Mouse (Mus musculus) heart, embryonic 13.5 days (tissue): ENCODE measurements around the gene Slamf9. TPM values are rescaled to one million over a fixed set of nuclear protein-coding genes. Genes with fewer than 3 reads are reported as not detected.

ENCODE experiments used
- ATAC-seq: fragments of 200-750 bp; cut with Nextera tagmentation; 2 replicates; pipeline ENCODE4 v1.8.0; 2017; ENCODE audit warnings: moderate TSS enrichment; ENCODE audit not compliant: insufficient number of reproducible peaks, low FRiP score, low TSS enrichment; ENCODE audit errors: extremely low read depth
- H3K27ac ChIP-seq: fragments of 300-500 bp; sonication (generic); replicated peaks from 2 replicates; pipeline ENCODE4 v1.5.1; 2015; ENCODE audit warnings: moderate library complexity, mild to moderate bottlenecking, inconsistent platforms
- H3K27me3 ChIP-seq: fragments of 300-500 bp; sonication (generic); replicated peaks from 2 replicates; pipeline ENCODE4 v1.6.1; 2015; ENCODE audit warnings: mild to moderate bottlenecking, inconsistent platforms
- H3K36me3 ChIP-seq: fragments of 300-500 bp; sonication (generic); 2 replicates; pipeline ENCODE4 v1.6.1; 2015; ENCODE audit warnings: mild to moderate bottlenecking, inconsistent platforms
- H3K4me1 ChIP-seq: fragments of 300-500 bp; sonication (generic); 2 replicates; pipeline ENCODE4 v1.6.1; 2015; ENCODE audit warnings: inconsistent platforms
- H3K4me2 ChIP-seq: fragments of 300-500 bp; sonication (generic); 2 replicates; pipeline ENCODE4 v1.6.1; 2015; ENCODE audit warnings: inconsistent platforms, mild to moderate bottlenecking, moderate library complexity
- H3K4me3 ChIP-seq: fragments of 300-500 bp; sonication (generic); 2 replicates; pipeline ENCODE4 v1.5.1; 2015; ENCODE audit warnings: moderate library complexity, mild to moderate bottlenecking, inconsistent platforms
- H3K9ac ChIP-seq: fragments of 300-500 bp; sonication (generic); 2 replicates; pipeline ENCODE4 v1.6.1; 2015; ENCODE audit warnings: inconsistent platforms, mild to moderate bottlenecking, moderate library complexity
- H3K9me3 ChIP-seq: fragments of 300-500 bp; sonication (generic); 2 replicates; pipeline ENCODE4 v1.6.1; 2016; ENCODE audit warnings: inconsistent platforms
- WGBS: fragments of 180-500 bp; shearing (Covaris S2); methylation state at CpG from one replicate; pipeline ENCODE4 v1.1.7; 2015; ENCODE audit warnings: mixed read lengths; 5-methylcytosine and 5-hydroxymethylcytosine counted together
- polyA plus RNA-seq: library from polyadenylated mRNA; unstranded; fragments of >200 nt; fragmentation: Nextera tagmentation; extraction: Ambion mirVana; gene quantifications from 2 replicates; pipeline ENCODE4 v1.2.1, GENCODE M21; 2015

Slamf9 gene
- polyA plus RNA-seq, 1 experiment from 2014 or later, result 1.3 TPM

DNA sequence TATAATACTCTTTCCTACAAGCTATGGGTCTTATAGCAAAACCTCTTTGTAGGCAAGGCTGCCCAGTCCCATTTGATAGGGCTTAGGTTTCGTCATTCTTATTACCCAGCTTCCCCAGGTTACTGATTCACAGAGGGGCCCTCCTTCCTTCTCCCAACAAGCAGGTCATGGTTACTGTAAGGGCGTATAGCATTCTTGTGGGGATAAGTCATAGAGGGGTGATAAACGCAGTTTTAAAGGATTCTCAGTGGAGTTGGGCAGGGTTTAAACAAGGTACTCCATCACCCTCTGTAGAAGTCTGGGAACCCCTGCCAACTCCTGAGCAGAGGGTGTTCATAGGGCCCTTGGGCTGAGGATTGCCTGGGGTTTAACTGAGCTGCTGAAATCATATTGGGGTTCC, 12.6 kb upstream of the Slamf9 start:
- H3K9me3 ChIP-seq, result no peaks in the 10 kb centered on the region
- H3K9ac ChIP-seq, result no peak overlapping the region
- 66% methylated on average over 3 of the region's 3 CpGs for WGBS
- no peaks in the 10 kb centered on the region for H3K36me3 ChIP-seq
- H3K27ac ChIP-seq, result no peak overlapping the region
- ATAC-seq, result no peak
- H3K4me3 ChIP-seq, result no peak overlapping the region
- H3K4me2 ChIP-seq, result no peak overlapping the region
- H3K4me1 ChIP-seq, result peaks cover 22% of the 10 kb centered on the region
- no peaks in the 10 kb centered on the region for H3K27me3 ChIP-seq

DNA sequence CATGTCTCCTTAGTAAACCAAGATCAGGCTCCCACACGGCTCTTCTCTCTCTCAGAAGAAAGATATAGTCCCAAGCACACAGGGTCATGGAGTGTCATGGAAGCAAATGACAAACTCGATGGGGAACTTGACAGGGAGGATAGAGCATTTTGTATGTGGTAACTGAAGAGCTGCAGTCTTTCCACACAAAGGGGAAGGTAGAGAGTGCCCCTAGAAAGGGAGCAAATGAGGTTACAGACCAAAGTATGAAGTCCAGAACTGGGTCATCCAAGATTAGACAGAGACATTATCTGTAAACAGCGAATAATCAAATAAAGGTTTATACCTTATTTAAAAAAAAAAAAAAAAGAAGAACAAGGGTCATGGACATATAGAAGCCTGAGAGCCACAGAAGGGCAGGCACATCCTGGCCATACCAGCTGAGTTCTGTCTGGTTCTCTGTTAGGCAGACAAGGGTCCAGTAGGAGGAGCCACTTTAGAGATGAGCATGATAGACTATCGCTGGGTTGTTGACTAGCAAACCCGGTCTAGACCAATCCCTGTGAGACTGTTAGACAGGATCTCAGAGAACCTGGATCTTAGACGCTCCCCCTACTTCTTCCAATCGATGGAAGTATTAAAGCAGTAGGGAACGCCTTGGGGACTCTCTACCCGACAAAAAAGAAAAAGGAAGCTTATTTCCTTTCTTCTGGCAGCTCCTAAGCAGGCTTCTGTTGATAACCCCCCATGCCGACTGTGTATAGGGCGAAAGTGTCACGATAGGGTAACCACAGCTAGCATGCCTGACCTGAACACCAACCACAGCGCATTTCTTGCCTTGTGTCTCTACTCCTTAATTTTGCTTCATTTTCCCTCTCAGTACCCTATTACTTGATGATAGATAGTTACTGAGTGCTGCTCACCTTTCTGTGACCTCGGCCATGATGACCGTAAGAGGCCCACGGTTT, 11.5 kb upstream of the Slamf9 start:
- WGBS, result 67% methylated on average over 16 of the region's 16 CpGs
- Histone ChIP-seq H3K9me3 (no peaks in the 10 kb centered on the region), H3K27me3 (no peaks in the 10 kb centered on the region), H3K36me3 (no peaks in the 10 kb centered on the region), H3K4me1 (peaks cover 22% of the 10 kb centered on the region), H3K4me2 (no peak overlapping the region), H3K4me3 (no peak overlapping the region), H3K9ac (no peak overlapping the region), H3K27ac (no peak overlapping the region)
- no peak for ATAC-seq

DNA sequence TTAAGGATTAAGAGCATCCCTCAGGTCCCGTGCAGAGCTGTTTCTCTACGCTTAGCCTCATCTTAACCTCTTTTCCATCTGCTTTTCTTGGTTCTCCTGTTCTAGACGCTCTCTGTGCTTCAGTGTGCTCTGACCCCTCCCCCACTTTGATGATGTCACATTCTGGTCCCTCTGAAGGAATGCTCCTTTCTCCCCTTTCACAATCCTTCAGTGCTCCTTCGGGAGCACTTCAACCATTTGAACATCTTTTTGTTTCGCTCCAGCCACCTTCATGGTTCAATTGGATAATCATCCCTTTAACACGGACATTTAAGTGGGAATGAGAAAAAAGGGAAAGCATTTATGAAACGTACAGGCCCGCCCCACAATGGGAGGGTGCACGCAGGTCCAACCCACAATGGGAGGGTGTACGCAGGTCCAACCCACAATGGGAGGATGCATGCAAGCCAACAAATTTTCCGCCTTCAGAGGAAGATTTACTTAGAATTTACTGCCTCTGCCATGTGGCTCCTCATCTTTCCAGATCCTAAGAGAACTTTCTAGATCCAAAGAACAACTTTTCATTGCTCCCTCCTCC, 6.8 kb upstream of the Slamf9 start:
- Histone ChIP-seq H3K4me1 (peaks cover 16% of the 10 kb centered on the region), H3K9ac (no peak overlapping the region), H3K27me3 (no peaks in the 10 kb centered on the region), H3K27ac (no peak overlapping the region), H3K36me3 (no peaks in the 10 kb centered on the region), H3K4me3 (no peak overlapping the region), H3K9me3 (no peaks in the 10 kb centered on the region), H3K4me2 (no peak overlapping the region)
- no peak for ATAC-seq
- WGBS, result 80% methylated on average over 11 of the region's 11 CpGs

DNA sequence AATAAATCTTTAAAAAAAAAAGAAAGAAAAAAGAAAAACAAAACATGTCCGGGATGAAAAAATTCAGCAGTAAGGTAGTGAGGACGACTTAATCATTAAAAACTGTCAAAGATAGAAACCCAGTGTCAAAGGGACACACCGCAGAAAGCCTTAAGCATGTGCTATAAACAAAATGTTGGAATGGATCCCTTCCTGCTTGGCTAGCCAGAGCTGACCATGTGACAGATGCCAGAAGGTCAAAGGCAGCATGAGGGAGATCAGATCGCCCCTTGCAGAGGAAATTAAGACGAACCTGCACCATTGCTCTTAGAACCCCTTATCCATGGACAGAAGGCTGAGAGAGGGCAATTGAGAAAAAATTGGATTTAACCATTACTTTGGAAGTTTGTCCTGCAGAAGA, 5.8 kb upstream of the Slamf9 start:
- no peak overlapping the region for H3K9ac ChIP-seq
- 54% methylated on average over 5 of the region's 5 CpGs for WGBS
- no peak overlapping the region for H3K27ac ChIP-seq
- H3K4me2 ChIP-seq, result no peak overlapping the region
- H3K4me1 ChIP-seq, result peaks cover 8% of the 10 kb centered on the region
- no peaks in the 10 kb centered on the region for H3K36me3 ChIP-seq
- no peaks in the 10 kb centered on the region for H3K27me3 ChIP-seq
- H3K9me3 ChIP-seq, result no peaks in the 10 kb centered on the region
- ATAC-seq, result no peak
- no peak overlapping the region for H3K4me3 ChIP-seq

DNA sequence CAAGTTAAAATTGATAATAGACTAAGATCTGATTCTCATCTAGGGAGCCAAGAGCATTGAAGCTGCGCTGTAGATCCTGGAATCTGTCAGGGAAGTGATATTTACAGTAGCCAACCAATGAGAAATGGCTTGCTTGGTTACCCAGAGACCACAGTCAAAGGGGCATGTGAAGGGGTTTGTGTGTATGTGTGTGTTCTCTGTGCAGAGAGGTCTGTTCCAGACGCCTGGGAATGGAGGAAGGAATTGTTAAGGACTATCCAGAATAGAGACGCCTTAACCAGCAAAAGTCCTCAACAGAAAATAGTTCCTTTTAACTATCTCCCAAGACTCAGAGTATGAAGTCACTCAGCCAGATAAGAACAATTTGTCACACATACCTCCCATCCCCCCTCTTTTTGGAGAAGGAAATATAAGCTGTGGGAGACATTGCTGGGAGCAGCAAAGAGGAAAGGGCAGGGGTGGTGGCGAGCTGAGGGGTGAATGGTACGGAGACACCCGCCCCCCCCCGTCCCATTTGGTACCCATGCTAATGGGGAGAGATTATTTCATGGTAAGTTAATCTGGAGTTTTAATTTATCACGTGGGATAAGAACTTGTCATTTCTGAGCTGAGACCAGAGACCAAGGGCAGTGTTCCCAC, 5.2 kb upstream of the Slamf9 start:
- H3K4me3 ChIP-seq, result no peak overlapping the region
- no peak for ATAC-seq
- H3K9me3 ChIP-seq, result no peaks in the 10 kb centered on the region
- no peak overlapping the region for H3K9ac ChIP-seq
- H3K27ac ChIP-seq, result no peak overlapping the region
- H3K4me2 ChIP-seq, result no peak overlapping the region
- H3K36me3 ChIP-seq, result no peaks in the 10 kb centered on the region
- no peaks in the 10 kb centered on the region for H3K27me3 ChIP-seq
- WGBS, result 38% methylated on average over 8 of the region's 8 CpGs
- H3K4me1 ChIP-seq, result peaks cover 11% of the 10 kb centered on the region

DNA sequence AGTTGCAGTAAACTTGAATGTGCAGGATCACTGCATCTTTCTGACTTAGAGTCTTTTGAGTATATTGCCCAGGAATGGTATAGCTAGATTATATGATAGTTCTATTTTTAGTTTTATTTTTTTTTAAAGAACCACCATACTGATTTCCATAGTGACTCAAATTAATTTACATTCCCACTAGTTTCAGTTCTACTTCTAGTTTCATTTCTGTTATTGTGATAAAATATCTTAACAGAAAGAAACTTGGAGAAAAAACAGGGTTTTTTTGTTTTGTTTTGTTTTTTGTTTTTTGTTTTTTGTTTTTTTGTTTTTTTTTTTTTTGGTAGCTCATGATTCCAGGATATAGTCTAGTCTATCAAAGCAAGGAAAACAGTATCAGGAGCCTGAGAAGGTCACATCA, 2.2 kb upstream of the Slamf9 start:
- H3K27ac ChIP-seq, result no peak overlapping the region
- peaks cover 18% of the 10 kb centered on the region for H3K4me1 ChIP-seq
- no peak for ATAC-seq
- H3K9me3 ChIP-seq, result no peaks in the 10 kb centered on the region
- no peaks in the 10 kb centered on the region for H3K36me3 ChIP-seq
- H3K4me3 ChIP-seq, result no peak overlapping the region
- no peaks in the 10 kb centered on the region for H3K27me3 ChIP-seq
- no peak overlapping the region for H3K9ac ChIP-seq
- H3K4me2 ChIP-seq, result no peak overlapping the region

DNA sequence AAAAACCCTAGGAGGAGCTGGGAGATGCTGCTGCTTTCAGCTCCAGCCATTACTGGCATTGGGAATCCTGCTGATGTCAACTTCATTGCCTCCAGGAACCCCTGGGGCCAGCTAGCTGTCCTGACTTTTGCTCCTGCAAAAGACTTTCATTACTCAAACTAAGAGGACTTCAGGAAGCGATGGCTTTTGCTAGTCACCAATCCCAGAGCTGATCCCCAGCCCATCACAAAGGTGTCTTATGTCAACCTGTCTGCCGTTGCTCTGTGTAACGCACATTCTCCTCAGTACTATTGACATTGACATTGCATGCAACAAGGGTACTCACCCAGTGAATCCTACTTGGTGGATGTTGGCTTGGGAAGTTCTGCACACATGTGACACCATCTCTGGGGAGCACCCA, 962 bp upstream of the Slamf9 start:
- no peak overlapping the region for H3K27ac ChIP-seq
- H3K4me1 ChIP-seq, result peaks cover 18% of the 10 kb centered on the region
- no peak overlapping the region for H3K9ac ChIP-seq
- ATAC-seq, result no peak
- peaks cover 3% of the 10 kb centered on the region; the same call in 1 of the 2 replicates for H3K27me3 ChIP-seq
- no peaks in the 10 kb centered on the region for H3K36me3 ChIP-seq
- WGBS, result 82% methylated on average over 3 of the region's 3 CpGs
- H3K9me3 ChIP-seq, result no peaks in the 10 kb centered on the region
- H3K4me2 ChIP-seq, result no peak overlapping the region
- no peak overlapping the region for H3K4me3 ChIP-seq

DNA sequence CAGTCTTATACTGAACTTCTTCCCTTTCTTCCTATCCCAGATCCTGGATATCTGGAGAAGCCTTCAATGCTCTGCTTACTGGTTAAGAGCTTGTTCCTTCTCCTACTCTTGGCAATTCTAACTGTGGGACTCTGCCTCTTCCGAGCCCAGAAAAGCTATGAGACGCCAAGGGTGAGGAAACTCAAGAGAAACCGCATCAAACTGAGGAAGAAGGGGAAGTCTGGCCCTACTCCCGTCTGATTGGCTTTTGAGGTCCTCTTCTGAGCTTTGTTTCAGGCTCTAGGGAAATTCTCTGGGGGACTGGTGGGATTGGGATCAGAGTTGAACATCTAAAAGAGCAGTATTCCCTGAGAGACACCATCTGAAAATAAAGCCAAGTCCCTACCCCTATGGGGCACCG, 2.9 kb downstream of the Slamf9 start:
- Histone ChIP-seq H3K9me3 (no peaks in the 10 kb centered on the region), H3K36me3 (no peaks in the 10 kb centered on the region), H3K9ac (no peak overlapping the region), H3K4me3 (no peak overlapping the region), H3K27ac (no peak overlapping the region), H3K4me1 (peaks cover 26% of the 10 kb centered on the region), H3K27me3 (peaks cover 20% of the 10 kb centered on the region), H3K4me2 (no peak overlapping the region)
- no peak for ATAC-seq
- 76% methylated on average over 5 of the region's 5 CpGs for WGBS

DNA sequence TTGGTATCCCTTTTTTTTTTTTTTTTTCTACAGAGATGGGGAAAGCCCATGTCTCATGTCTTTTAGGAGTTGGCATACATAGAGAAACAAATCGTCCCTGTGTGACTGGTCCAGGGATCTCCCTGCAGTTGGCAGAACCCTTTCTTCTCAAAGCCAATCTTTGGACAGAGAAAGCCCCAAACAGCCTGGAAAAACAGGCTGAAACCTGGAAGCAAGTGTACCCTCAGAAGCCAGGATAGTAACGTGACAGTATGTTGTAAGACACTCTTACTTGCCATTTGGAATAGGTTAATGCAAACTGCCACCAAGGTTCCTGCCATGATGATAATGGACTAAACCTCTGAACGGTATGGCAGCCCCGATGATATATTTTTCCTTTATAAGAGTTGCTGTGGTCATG, 5.2 kb downstream of the Slamf9 start:
- Histone ChIP-seq H3K4me1 (peaks cover 24% of the 10 kb centered on the region), H3K9me3 (no peaks in the 10 kb centered on the region), H3K4me3 (no peak overlapping the region), H3K27ac (no peak overlapping the region), H3K36me3 (no peaks in the 10 kb centered on the region), H3K27me3 (peaks cover 27% of the 10 kb centered on the region), H3K9ac (no peak overlapping the region), H3K4me2 (no peak overlapping the region)
- no peak for ATAC-seq
- 87% methylated on average over 4 of the region's 4 CpGs for WGBS

DNA sequence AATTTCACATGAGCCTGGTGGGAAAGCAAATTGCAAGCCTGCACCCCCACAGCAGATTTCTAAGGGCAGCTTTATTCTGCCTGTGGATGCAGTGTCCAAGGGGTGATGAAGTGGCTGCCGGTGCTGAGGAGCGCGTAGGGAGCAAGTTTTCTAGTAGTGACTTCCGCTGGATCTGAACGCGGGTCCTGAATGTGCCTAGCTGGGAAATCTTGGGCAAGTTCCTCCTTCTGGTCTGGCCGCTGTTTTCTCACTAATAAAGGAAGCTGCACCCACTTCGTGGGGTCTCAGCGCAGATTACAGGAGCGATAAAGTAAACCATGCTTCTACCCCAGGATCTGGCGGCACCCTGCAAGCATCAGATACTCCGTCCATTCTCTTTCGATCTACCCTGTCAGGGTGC, 6.0 kb downstream of the Slamf9 start:
- no peak for ATAC-seq
- H3K9me3 ChIP-seq, result no peaks in the 10 kb centered on the region
- peaks cover 23% of the 10 kb centered on the region for H3K4me1 ChIP-seq
- peak overlapping the region; percentile 64 for H3K4me3 ChIP-seq
- H3K27ac ChIP-seq, result no peak overlapping the region
- peaks cover 27% of the 10 kb centered on the region for H3K27me3 ChIP-seq
- H3K4me2 ChIP-seq, result peak overlapping the region; percentile 92
- H3K9ac ChIP-seq, result peak overlapping the region; percentile 78
- 16% methylated on average over 13 of the region's 13 CpGs for WGBS
- H3K36me3 ChIP-seq, result no peaks in the 10 kb centered on the region

DNA sequence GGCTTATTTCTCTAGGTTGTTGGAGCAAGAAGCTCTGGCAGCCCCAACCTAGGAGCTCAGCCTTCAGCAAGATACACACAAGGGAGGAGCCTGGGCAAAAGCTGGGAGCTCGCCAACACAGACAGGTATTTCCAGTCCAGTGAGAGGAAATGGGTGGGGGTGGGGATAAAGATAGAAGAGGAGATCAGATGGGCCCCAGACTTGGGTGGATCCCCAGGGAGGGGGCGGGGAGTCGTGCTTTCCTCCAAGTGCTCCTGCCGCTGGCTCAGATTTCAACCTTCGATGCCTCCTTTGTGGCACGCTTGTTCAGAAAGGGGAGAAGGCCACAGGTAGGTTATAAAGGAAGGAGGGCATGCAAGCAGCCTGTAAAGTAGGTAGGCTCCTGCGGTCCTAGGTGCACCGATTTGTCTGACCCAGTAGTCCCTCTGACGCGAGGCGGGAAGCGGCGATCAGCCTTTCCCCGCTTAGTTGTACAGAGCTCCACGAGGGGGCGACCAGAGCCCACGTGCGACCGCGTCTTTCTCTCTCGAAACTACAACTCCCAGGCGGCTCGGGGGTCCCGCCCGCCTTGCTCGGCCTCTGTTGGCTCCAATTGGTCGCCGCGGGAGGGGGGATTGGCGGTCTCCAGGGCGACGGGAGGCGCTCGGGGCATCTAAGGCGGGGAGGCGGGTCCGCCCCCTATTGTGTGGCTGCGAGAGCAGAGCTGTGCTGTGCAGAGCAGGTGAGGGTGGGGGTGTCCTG, 6.6 kb downstream of the Slamf9 start, which contains the start of gene Igsf9:
Igsf9 (plus strand) TSS at position 249 of the 741 bp plus-strand sequence.
- peak; percentile 88 for ATAC-seq
- no peak within 1 kb of the TSS for H3K27ac ChIP-seq

More for the DNA sequence above, 6.6 kb downstream of the Slamf9 start, which contains the start of gene Igsf9:
- 2% methylated on average over 37 of the region's 38 CpGs for WGBS
- H3K4me3 ChIP-seq, result peak within 1 kb of the TSS; percentile 64
- no peaks in the 10 kb centered on the region for H3K9me3 ChIP-seq
- H3K4me1 ChIP-seq, result peaks cover 28% of the 10 kb centered on the region
- H3K27me3 ChIP-seq, result peaks cover 27% of the 10 kb centered on the region
- peak within 1 kb of the TSS; percentile 78 for H3K9ac ChIP-seq
- no peaks in the 10 kb centered on the region for H3K36me3 ChIP-seq
- H3K4me2 ChIP-seq, result peak within 1 kb of the TSS; percentile 92
